Mouse (Mus musculus) heart, adult 2 months (tissue): Measurements from ENCODE around the gene Fut7.

ENCODE experiments used
- CTCF ChIP-seq: fragments of 200-600 bp; IDR thresholded peaks from 2 replicates; pipeline ENCODE4 v1.8.1; 2022; ENCODE audit warnings: antibody characterized with exemption, mild to moderate bottlenecking, moderate library complexity
- POLR2A ChIP-seq: fragments of 200-500 bp; IDR thresholded peaks from 2 replicates; pipeline ENCODE4 v1.6.1; 2011; ENCODE audit warnings: mild to moderate bottlenecking, low read depth, low read length, control low read depth; ENCODE audit not compliant: insufficient read depth

GRCm38 (mm10) chr2:25450853-25451647, 28.0 kb downstream of the Fut7 start:
- TF ChIP-seq POLR2A (no peak), CTCF (no peak)
